Comparison of ENCODE assay signal across 8 mouse cellular contexts in the genomic region with DNA sequence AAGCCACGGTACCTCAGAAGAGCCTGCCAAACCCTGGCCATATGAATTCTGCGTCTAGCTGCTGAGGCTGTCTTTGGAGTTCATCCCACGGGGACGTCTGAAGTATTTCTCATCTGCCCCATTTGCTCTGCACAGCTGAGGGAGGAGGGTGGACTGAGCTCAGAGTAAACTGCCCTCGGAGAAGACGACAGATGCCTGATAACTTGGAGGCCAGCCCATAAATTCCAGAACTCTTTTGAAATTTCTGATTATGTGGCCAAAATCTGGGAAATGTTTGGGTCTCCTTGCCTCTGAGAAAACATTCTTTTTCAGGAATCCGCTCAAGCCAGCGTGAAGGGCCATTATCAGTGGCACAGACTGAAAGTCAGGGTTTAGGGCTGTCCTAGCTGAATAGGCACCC. TPM values are rescaled to one million over a fixed set of nuclear protein-coding genes. Genes with fewer than 3 reads are reported as not detected.
A peak's percentile ranks its signal among the peaks of the same experiment; 100 is the strongest.
DNase-seq lines count a peak whose midpoint lies in the region; ATAC-seq and TF ChIP-seq lines count a peak whose summit lies in the region.

No protein-coding gene starts in this region.

- TF ChIP-seq CTCF in Patski (IDR thresholded peaks at IDR 0.05), result no peak

- peak; percentile 31 for DNase-seq in Patski (ENCODE audit: low read depth, low spot score)
- DNase-seq in heart, embryonic 10.5 days (ENCODE audit: low spot score), result no peak
- DNase-seq in lung, postnatal 14 days, result peak; percentile 69
- DNase-seq in thymus, postnatal 10 days (ENCODE audit: low spot score in 2 of 2), result no peak
- DNase-seq in urinary bladder, postnatal 4 days (ENCODE audit: low spot score in 2 of 2), result no peak

- CTCF ChIA-PET in Patski (lab: Charles Lee), result interaction anchor here (1.0 to 3.1 kb wide), 5 partner anchors 9 to 53 kb away, joined by 3 to 11 read pairs (median 3); no protein-coding TSS in a partner anchor

- H3K9ac ChIP-seq in hindbrain, embryonic 13.5 days, result no peak overlapping the region
- H3K9ac ChIP-seq in hindbrain, embryonic 12.5 days, result no peak overlapping the region

- ATAC-seq in hindbrain, embryonic 13.5 days (ENCODE audit: low FRiP score), result no peak
- ATAC-seq in hindbrain, embryonic 12.5 days (ENCODE audit: low FRiP score), result no peak
- ATAC-seq in Patski, result peak; percentile 38
- ATAC-seq in CD4-positive, CD25-positive, alpha-beta regulatory T cell, adult 4 months, result no peak

- no peaks in the 10 kb centered on the region for H3K27me3 ChIP-seq in hindbrain, embryonic 13.5 days
- no peaks in the 10 kb centered on the region for H3K27me3 ChIP-seq in hindbrain, embryonic 12.5 days
- H3K27me3 ChIP-seq in Patski, result no peaks in the 10 kb centered on the region
- no peaks in the 10 kb centered on the region for H3K27me3 ChIP-seq in heart, embryonic 10.5 days (ENCODE audit: insufficient read depth, poor library complexity, severe bottlenecking)

- POLR2A ChIA-PET in Patski (lab: Charles Lee), result no interaction called here

- H3K36me3 ChIP-seq in hindbrain, embryonic 13.5 days, result no peaks in the 10 kb centered on the region; the same call in 1 of the 2 replicates
- H3K36me3 ChIP-seq in hindbrain, embryonic 12.5 days, result no peaks in the 10 kb centered on the region
- peaks cover 5% of the 10 kb centered on the region; the same call in 1 of the 2 replicates for H3K36me3 ChIP-seq in heart, embryonic 10.5 days

- WGBS in hindbrain, embryonic 13.5 days, result 51% methylated on average over 8 of the region's 8 CpGs
- WGBS in hindbrain, embryonic 12.5 days, result 64% methylated on average over 8 of the region's 8 CpGs
- 56% methylated on average over 8 of the region's 8 CpGs for WGBS in heart, embryonic 10.5 days

- in situ Hi-C loops in Patski (cut with MboI; ENCODE audit: low pct_unique_long_range_greater_than_20kb), result no loop called here

- no peak overlapping the region for H3K4me2 ChIP-seq in hindbrain, embryonic 13.5 days
- H3K4me2 ChIP-seq in hindbrain, embryonic 12.5 days (replicated peaks), result no peak overlapping the region

- H3K4me3 ChIP-seq in hindbrain, embryonic 13.5 days, result no peak overlapping the region
- H3K4me3 ChIP-seq in hindbrain, embryonic 12.5 days, result no peak overlapping the region
- H3K4me3 ChIP-seq in heart, embryonic 10.5 days, result no peak overlapping the region

- peaks cover 52% of the 10 kb centered on the region for H3K4me1 ChIP-seq in hindbrain, embryonic 13.5 days (replicated peaks)
- H3K4me1 ChIP-seq in hindbrain, embryonic 12.5 days, result peaks cover 24% of the 10 kb centered on the region
- H3K4me1 ChIP-seq in heart, embryonic 10.5 days, result peaks cover 51% of the 10 kb centered on the region

- peak overlapping the region; percentile 48; the same call in 1 of the 2 replicates for H3K27ac ChIP-seq in hindbrain, embryonic 13.5 days
- no peak overlapping the region; the same call in 1 of the 2 replicates for H3K27ac ChIP-seq in hindbrain, embryonic 12.5 days
- H3K27ac ChIP-seq in heart, embryonic 10.5 days, result peak overlapping the region; percentile 57; the same call in 1 of the 2 replicates

- H3K9me3 ChIP-seq in hindbrain, embryonic 13.5 days, result no peaks in the 10 kb centered on the region
- no peaks in the 10 kb centered on the region for H3K9me3 ChIP-seq in hindbrain, embryonic 12.5 days (replicated peaks)
- no peaks in the 10 kb centered on the region for H3K9me3 ChIP-seq in heart, embryonic 10.5 days

RNA-seq across cellular contexts. Expression of a gene that starts 30.8 kb away (rescaled TPM):
- polyA plus RNA-seq in hindbrain, embryonic 13.5 days (2015; fragmentation: Nextera tagmentation; extraction: Ambion mirVana), result 14.3 and 16.5 TPM in 2 replicates
- polyA plus RNA-seq in hindbrain, embryonic 12.5 days (2016; fragmentation: Nextera tagmentation; extraction: Ambion mirVana), result 13.8 and 15.3 TPM in 2 replicates
- 25.6 TPM for polyA plus RNA-seq in Patski (2021)
- 14.6 and 18.6 TPM in 2 replicates for polyA plus RNA-seq in heart, embryonic 10.5 days (2016; fragmentation: Nextera tagmentation; extraction: Ambion mirVana)
- 10 to 100 TPM; 17.1 to 21.3 TPM for polyA plus RNA-seq in CD4-positive, CD25-positive, alpha-beta regulatory T cell, adult 4 months (2017; shearing (Covaris generic))

Comparison
In these comparisons a context has a peak if more than half of its experiments do, and no peak if none do; other contexts are left out.
1. DNase-seq: peak in Patski (single experiment) and lung, postnatal 14 days (single experiment); none in heart, embryonic 10.5 days (single experiment), thymus, postnatal 10 days (0 of 2) and urinary bladder, postnatal 4 days (0 of 2).